25 mouse cellular contexts compared by ENCODE assay signal in the genomic region with DNA sequence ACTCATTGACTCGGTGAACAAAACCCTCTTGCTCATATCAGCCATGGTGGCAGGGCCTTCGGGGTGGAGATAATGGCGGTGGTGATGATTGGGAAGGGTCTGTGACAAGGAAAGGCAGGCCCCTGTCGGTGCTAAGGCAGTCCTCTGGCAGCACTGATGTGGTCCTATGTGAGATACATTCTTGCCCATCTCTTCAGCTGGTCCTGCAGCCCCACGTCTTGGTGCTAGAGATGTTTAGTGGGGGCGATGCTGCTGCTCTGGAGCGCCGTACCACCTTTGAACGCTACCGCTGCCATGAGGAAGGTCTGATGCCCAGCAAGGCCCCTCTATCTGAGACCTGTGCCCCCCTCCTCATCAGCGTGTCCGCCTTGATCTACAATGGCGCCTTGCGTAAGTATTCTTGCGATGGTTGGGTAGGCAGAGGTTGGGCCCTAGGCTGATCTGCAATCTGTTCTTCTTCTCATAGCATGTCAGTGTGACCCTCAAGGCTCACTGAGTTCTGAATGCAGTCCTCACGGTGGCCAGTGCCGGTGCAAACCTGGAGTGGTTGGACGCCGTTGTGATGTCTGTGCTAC.
"Had no signal": no experiment of that assay in that cellular context is flagged by ENCODE, and none has a peak within 500 bp of the region (broad histone marks: within the 10 kb centered on the region; RNA-seq: fewer than 3 reads in every experiment).

No protein-coding gene starts in this region.

- DNase-seq: cerebellum, adult 2 months; cerebellum, adult 8-10 months; cerebellum, adult 9-10 months; cerebellum, adult 9-11 months; cerebellum, postnatal 10 days; cerebellum, postnatal 36 days; embryo, embryonic 11 days; forebrain, postnatal 0 days; gastrocnemius, adult 2 months; gastrocnemius, postnatal 10 days; gastrocnemius, postnatal 14 days; gastrocnemius, postnatal 25 days; gastrocnemius, postnatal 36 days; heart, adult 2 months had no signal

- H3K27me3 ChIP-seq: embryonic facial prominence, embryonic 12.5 days; embryonic facial prominence, embryonic 13.5 days; embryonic facial prominence, embryonic 15.5 days; forebrain, embryonic 12.5 days; forebrain, embryonic 13.5 days; forebrain, embryonic 15.5 days had no signal

- H3K9me3 ChIP-seq: embryonic facial prominence, embryonic 10.5 days; embryonic facial prominence, embryonic 12.5 days; embryonic facial prominence, embryonic 13.5 days; embryonic facial prominence, embryonic 15.5 days; forebrain, embryonic 10.5 days; forebrain, embryonic 12.5 days; forebrain, embryonic 13.5 days; forebrain, embryonic 15.5 days had no signal

- H3K36me3 ChIP-seq: forebrain, embryonic 15.5 days had no signal

- H3K9ac ChIP-seq: embryonic facial prominence, embryonic 12.5 days; embryonic facial prominence, embryonic 13.5 days; embryonic facial prominence, embryonic 15.5 days; forebrain, embryonic 12.5 days; forebrain, embryonic 13.5 days; forebrain, embryonic 15.5 days; forebrain, postnatal 0 days had no signal

- H3K4me3 ChIP-seq: embryonic facial prominence, embryonic 10.5 days; embryonic facial prominence, embryonic 12.5 days; embryonic facial prominence, embryonic 13.5 days; embryonic facial prominence, embryonic 15.5 days; erythroblast, embryonic 14.5 days; forebrain, embryonic 10.5 days; forebrain, embryonic 12.5 days; forebrain, embryonic 13.5 days; forebrain, embryonic 15.5 days; gastrocnemius, adult 2 months; heart, adult 2 months had no signal

- ATAC-seq: forebrain, embryonic 13.5 days; forebrain, embryonic 14.5 days; forebrain, embryonic 15.5 days; forebrain, embryonic 16.5 days; forebrain, postnatal 0 days had no signal

- H3K4me2 ChIP-seq: embryonic facial prominence, embryonic 12.5 days; embryonic facial prominence, embryonic 13.5 days; embryonic facial prominence, embryonic 15.5 days; forebrain, embryonic 12.5 days; forebrain, embryonic 13.5 days; forebrain, embryonic 15.5 days had no signal

- H3K27ac ChIP-seq: embryonic facial prominence, embryonic 10.5 days; embryonic facial prominence, embryonic 12.5 days; embryonic facial prominence, embryonic 13.5 days; embryonic facial prominence, embryonic 15.5 days; forebrain, embryonic 10.5 days; forebrain, embryonic 12.5 days; forebrain, embryonic 13.5 days; forebrain, embryonic 15.5 days; gastrocnemius, adult 2 months; heart, adult 2 months had no signal
